Mouse (Mus musculus): ENCODE data around the gene Rnf150.

GRCm38 (mm10) chr8:82959980-82960610 lies 96.9 kb downstream of the Rnf150 start:
- TF ChIP-seq CTCF (IDR thresholded peaks at IDR 0.05; ENCODE audit: low read depth, low read length) (no peak), POLR2A (IDR thresholded peaks at IDR 0.05; ENCODE audit: extremely low read depth, insufficient read depth, low read length) (no peak)

Data from liver, adult 2 months (tissue).